Mouse (Mus musculus): ENCODE results near the gene Wfikkn2.

Gene Wfikkn2

GRCm38 (mm10) chr11:94196311-94196710 lies 49.5 kb downstream of the Wfikkn2 start:
- DNase-seq (ENCODE audit: low read depth, low spot score) = no peak

GRCm38 (mm10) chr11:94193109-94193508 lies 52.7 kb downstream of the Wfikkn2 start:
- no peak for DNase-seq (ENCODE audit: low read depth, low spot score)

- no peak for DNase-seq (ENCODE audit: low read depth, low spot score)
These were observed 55.1 kb downstream of the Wfikkn2 start for GRCm38 (mm10) chr11:94190665-94191064.

GRCm38 (mm10) chr11:94189579-94189978 lies 56.2 kb downstream of the Wfikkn2 start:
- DNase-seq (ENCODE audit: low read depth, low spot score) = peak; percentile 50
